8 mouse cellular contexts compared by ENCODE assay signal in genomic region chr8:122343758-122344157, GRCm38 (mm10). TPM values are rescaled to one million over a fixed set of nuclear protein-coding genes. Genes with fewer than 3 reads are reported as not detected.
DNase-seq lines count a peak whose midpoint lies in the region; ATAC-seq and TF ChIP-seq lines count a peak whose summit lies in the region.

No protein-coding gene starts in this region.

- H3K4me3 ChIP-seq in spleen, adult 2 months (ENCODE audit: extremely low read depth, insufficient read depth, insufficient read length): peak overlapping the region; percentile 3; the same call in 1 of the 2 replicates
- peak overlapping the region; percentile 50 for H3K4me3 ChIP-seq in embryonic facial prominence, embryonic 10.5 days
- H3K4me3 ChIP-seq in limb, embryonic 14.5 days (replicated peaks; ENCODE audit: low read length): peak overlapping the region; percentile 27

- peaks cover 20% of the 10 kb centered on the region; the same call in 1 of the 2 replicates for H3K4me1 ChIP-seq in spleen, adult 2 months (ENCODE audit: control insufficient read depth, insufficient read depth, insufficient read length)
- peaks cover 32% of the 10 kb centered on the region for H3K4me1 ChIP-seq in embryonic facial prominence, embryonic 10.5 days
- H3K4me1 ChIP-seq in limb, embryonic 14.5 days (ENCODE audit: control insufficient read depth, insufficient read depth, low read length): peaks cover 23% of the 10 kb centered on the region

- WGBS in spleen, adult 2 months: 0% methylated on average over 14 of the region's 14 CpGs
- whole genome bisulfite sequencing in embryonic facial prominence, embryonic 10.5 days: under 1% methylated on average over 14 of the region's 14 CpGs
- 0% methylated on average over 14 of the region's 14 CpGs for WGBS in limb, embryonic 14.5 days

- H3K36me3 ChIP-seq in spleen, adult 2 months (ENCODE audit: control insufficient read depth, insufficient read depth, low read length): no peaks in the 10 kb centered on the region
- no peaks in the 10 kb centered on the region for H3K36me3 ChIP-seq in embryonic facial prominence, embryonic 10.5 days (replicated peaks)
- H3K36me3 ChIP-seq in limb, embryonic 14.5 days (ENCODE audit: control insufficient read depth, insufficient read depth, low read length): no peaks in the 10 kb centered on the region

- no peaks in the 10 kb centered on the region for H3K9me3 ChIP-seq in embryonic facial prominence, embryonic 10.5 days
- H3K9me3 ChIP-seq in limb, embryonic 14.5 days (ENCODE audit: control insufficient read depth, low read length): no peaks in the 10 kb centered on the region

- peak; percentile 7; the same call in 1 of the 2 replicates for ATAC-seq in limb, embryonic 14.5 days (ENCODE audit: low FRiP score, low read depth)
- ATAC-seq in neutrophil, adult 5-6 weeks (ENCODE audit: extremely low read depth, insufficient number of reproducible peaks, low FRiP score, poor library complexity, severe bottlenecking): peak; percentile 13; the same call in 1 of the 2 replicates

- peak overlapping the region; percentile 38; the same call in 1 of the 2 replicates for H3K9ac ChIP-seq in limb, embryonic 14.5 days (ENCODE audit: low read depth, low read length, severe bottlenecking)

- DNase-seq in spleen, adult 2 months (ENCODE audit: low read depth in 1 of 2, low spot score in 2 of 2): peak in 1 of 2 experiments; percentile 43
- DNase-seq in spleen, postnatal 4 days (ENCODE audit: low spot score in 2 of 2): no peak
- DNase-seq in embryonic facial prominence, embryonic 10.5 days (ENCODE audit: low spot score): peak; percentile 49
- DNase-seq in heart, postnatal 36 days: peak; percentile 49
- no peak for DNase-seq in limb, embryonic 14.5 days (ENCODE audit: low spot score)
- no peak for DNase-seq in gastrocnemius, adult 8-10 months (ENCODE audit: low spot score in 2 of 2)
- DNase-seq in left cerebral cortex, postnatal 4 days: no peak

- intact Hi-C loops in heart, postnatal 36 days (cut with DNase I): loop anchor here (2.0 kb wide), 1 partner anchor 25 kb away; no protein-coding TSS in a partner anchor
- intact Hi-C loops in left cerebral cortex, postnatal 4 days (cut with DNase I): no loop called here

- TF ChIP-seq CTCF in spleen, adult 2 months (IDR thresholded peaks at IDR 0.05; ENCODE audit: extremely low read depth, insufficient read depth, insufficient read length, insufficient replicate concordance): no peak

- H3K27ac ChIP-seq in spleen, adult 2 months (ENCODE audit: insufficient read depth, low read length): no peak overlapping the region
- H3K27ac ChIP-seq in embryonic facial prominence, embryonic 10.5 days (replicated peaks): peak overlapping the region; percentile 30; the same call in 1 of the 2 replicates
- H3K27ac ChIP-seq in limb, embryonic 14.5 days (replicated peaks; ENCODE audit: low read depth, low read length): no peak overlapping the region

- no peaks in the 10 kb centered on the region for H3K27me3 ChIP-seq in spleen, adult 2 months (ENCODE audit: control insufficient read depth, insufficient read depth, low read length)
- H3K27me3 ChIP-seq in embryonic facial prominence, embryonic 10.5 days (replicated peaks; ENCODE audit: low read depth, poor library complexity, severe bottlenecking): peaks cover 85% of the 10 kb centered on the region
- H3K27me3 ChIP-seq in limb, embryonic 14.5 days (ENCODE audit: control insufficient read depth, insufficient read depth, low read length): peaks cover 3% of the 10 kb centered on the region; the same call in 1 of the 2 replicates

- peak overlapping the region; percentile 53 for H3K4me2 ChIP-seq in limb, embryonic 14.5 days (replicated peaks; ENCODE audit: low read depth, low read length, severe bottlenecking)

- TF ChIP-seq POLR2A in spleen, adult 2 months (IDR thresholded peaks at IDR 0.05; ENCODE audit: low read depth, low read length): no peak
- TF ChIP-seq POLR2A in limb, embryonic 14.5 days (IDR thresholded peaks at IDR 0.05; ENCODE audit: borderline replicate concordance, extremely low read depth, insufficient read depth, insufficient read length): no peak

RNA-seq across cellular contexts. Expression of gene Trhr2, which starts 16.8 kb away (rescaled TPM):
- 0.12 TPM in 1 of 2 replicates, not detected in the other for polyA plus RNA-seq in spleen, adult 2 months (2012; rRNA removed)
- polyA plus RNA-seq in embryonic facial prominence, embryonic 10.5 days (2016; fragmentation: Nextera tagmentation; extraction: Ambion mirVana): not detected in 2 replicates
- total RNA-seq in heart, postnatal 36 days (2021): not detected
- polyA plus RNA-seq in limb, embryonic 14.5 days (2012; rRNA removed): 1.7 and 3.2 TPM in 2 replicates
- polyA plus RNA-seq in limb, embryonic 14.5 days (2014; fragmentation: Nextera tagmentation; extraction: Ambion mirVana): 0.25 TPM in 1 of 2 replicates, not detected in the other
- total RNA-seq in neutrophil, adult 5-6 weeks (2017): not detected in 2 replicates
- not detected for total RNA-seq in gastrocnemius, adult 8-10 months (2022)
- total RNA-seq in left cerebral cortex, postnatal 4 days (2021): 1 to 10 TPM in 1 of 2 experiments, under 1 TPM in 1; 0.66 to 1.3 TPM

RNA-seq across cellular contexts. Expression of gene Zc3h18, which starts 32.7 kb away (rescaled TPM):
- 29.1 and 30.2 TPM in 2 replicates for polyA plus RNA-seq in spleen, adult 2 months (2012; rRNA removed)
- 81.8 and 82.5 TPM in 2 replicates for polyA plus RNA-seq in embryonic facial prominence, embryonic 10.5 days (2016; fragmentation: Nextera tagmentation; extraction: Ambion mirVana)
- 10 to 100 TPM; 21.4 to 23.0 TPM for total RNA-seq in heart, postnatal 36 days (2021)
- polyA plus RNA-seq in limb, embryonic 14.5 days (2012; rRNA removed): 50.9 and 58.1 TPM in 2 replicates
- polyA plus RNA-seq in limb, embryonic 14.5 days (2014; fragmentation: Nextera tagmentation; extraction: Ambion mirVana): 31.3 and 38.5 TPM in 2 replicates
- 75.5 and 80.3 TPM in 2 replicates for total RNA-seq in neutrophil, adult 5-6 weeks (2017)
- 10 to 100 TPM; 22.9 to 30.7 (median 25.8) TPM for total RNA-seq in gastrocnemius, adult 8-10 months (2022)
- 10 to 100 TPM; 47.9 to 49.3 TPM for total RNA-seq in left cerebral cortex, postnatal 4 days (2021)

Comparison
In these comparisons a context has a peak if more than half of its experiments do, and no peak if none do; other contexts are left out.
1. DNase-seq: peak in embryonic facial prominence, embryonic 10.5 days (single experiment) and heart, postnatal 36 days (2 of 2); none in spleen, postnatal 4 days (0 of 2), limb, embryonic 14.5 days (single experiment), gastrocnemius, adult 8-10 months (0 of 2) and left cerebral cortex, postnatal 4 days (single experiment).
2. Peak in every context shown above with its lines, with median percentiles within 50 percentile points of each other: H3K4me3 ChIP-seq.